Mouse (Mus musculus): ENCODE measurements around the gene Fanci.

Fanci gene

DNA sequence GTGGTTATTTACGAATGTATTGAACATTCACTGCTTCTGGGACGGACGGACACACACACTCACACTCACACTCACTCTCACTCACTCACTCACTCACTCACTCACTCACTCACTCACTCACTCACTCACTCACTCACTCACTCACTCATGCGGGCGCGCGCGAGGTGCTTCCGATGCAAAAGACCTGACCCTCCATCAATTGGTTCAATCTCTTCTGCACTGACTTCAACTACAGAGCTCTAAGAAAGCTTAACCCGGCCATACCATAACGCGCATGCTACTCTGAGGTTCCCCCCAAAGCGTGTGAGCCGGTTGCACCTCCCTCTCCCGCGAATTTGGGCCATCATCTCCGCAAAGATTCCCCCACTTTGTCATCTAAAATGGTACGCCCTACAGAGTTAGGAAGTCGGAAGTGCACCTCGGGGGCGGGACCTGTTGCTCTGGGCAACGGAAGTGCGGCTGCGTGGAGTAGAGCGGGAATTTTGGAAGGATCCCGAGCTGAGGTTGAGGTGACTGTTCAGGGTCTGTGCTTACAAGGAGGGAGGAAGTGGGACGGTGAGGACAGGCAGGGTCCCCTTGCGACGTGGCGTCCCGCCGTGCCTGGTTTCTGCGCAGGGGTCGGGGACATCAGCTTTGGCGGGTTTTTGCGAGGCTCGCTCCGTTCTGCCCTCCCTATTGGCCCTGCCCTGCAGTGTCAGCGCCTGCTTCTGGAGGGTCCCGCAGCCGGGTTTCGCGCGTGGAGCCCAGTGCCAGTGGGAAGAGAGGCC, at the start of gene Fanci:
TSS of gene Fanci (plus strand) at position 47 of the 767 bp plus-strand sequence.
- in situ Hi-C loops (cut with MseI, MboI): no loop called here

DNA sequence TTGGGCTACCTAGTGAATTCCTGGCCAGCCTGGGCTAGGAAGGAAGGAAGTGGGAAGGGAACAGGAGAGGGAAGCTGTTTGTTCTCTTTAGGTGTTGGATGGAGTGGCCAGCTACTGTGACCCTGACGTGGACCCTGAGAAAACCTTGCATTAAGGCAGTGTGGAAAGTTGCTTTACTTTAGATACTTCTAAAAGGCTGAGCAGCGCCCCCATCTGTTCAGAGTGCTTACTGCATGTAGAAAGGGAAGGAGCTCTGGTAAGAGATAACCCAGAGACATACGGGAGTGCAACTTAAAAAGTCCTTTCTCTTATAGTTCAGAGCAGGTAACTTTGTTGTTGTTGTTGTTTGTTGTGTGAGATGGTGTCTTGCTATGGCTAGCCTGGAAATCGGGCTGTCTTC, 45.8 kb upstream of the Fanci start:
- in situ Hi-C loops (cut with MseI, MboI): loop anchor here (5.0 to 25.0 kb wide), 2 partner anchors 99 to 409 kb away; no protein-coding TSS in a partner anchor

GRCm38 (mm10) chr7:79346555-79347075, 45.1 kb upstream of the Fanci start:
- in situ Hi-C loops (cut with MseI, MboI): loop anchor here (5.0 to 25.0 kb wide), 2 partner anchors 99 to 409 kb away; no protein-coding TSS in a partner anchor

DNA sequence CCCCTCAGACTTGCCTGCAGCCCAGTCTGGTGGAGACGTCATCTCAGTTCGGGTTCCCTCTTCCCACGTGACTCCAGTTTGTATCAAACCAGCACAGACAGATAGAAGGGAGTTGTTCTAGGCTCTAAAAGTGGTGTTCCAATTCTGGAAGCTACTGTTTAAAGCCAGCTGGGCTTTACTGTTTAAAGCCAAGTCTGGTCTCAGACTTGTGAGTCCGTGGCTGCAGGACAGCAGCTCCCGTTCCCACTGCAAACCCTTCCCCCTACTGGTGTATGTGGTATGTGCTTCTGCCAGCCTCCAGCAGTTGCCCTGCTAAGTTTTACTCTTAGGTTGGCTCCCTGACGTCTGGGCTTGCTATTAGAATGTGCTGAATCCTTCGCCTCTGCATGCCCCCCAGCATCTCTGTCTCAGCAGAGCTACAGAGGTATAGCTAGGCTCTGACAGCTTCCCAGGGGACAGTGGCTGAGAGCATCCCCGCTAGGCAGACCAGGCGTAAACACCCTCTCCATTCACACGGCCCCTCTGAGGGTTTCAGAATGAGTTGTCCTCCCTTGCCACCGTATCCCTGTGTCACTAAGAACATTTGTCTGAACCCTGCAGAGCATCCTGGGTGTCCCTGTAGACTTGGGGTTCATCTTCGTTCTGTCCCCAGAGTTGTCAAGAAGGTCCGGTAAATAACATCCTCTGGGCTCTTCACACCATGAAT, 44.5 kb upstream of the Fanci start:
- in situ Hi-C loops (cut with MseI, MboI): loop anchor here (5.0 to 25.0 kb wide), 2 partner anchors 100 to 410 kb away; no protein-coding TSS in a partner anchor

DNA sequence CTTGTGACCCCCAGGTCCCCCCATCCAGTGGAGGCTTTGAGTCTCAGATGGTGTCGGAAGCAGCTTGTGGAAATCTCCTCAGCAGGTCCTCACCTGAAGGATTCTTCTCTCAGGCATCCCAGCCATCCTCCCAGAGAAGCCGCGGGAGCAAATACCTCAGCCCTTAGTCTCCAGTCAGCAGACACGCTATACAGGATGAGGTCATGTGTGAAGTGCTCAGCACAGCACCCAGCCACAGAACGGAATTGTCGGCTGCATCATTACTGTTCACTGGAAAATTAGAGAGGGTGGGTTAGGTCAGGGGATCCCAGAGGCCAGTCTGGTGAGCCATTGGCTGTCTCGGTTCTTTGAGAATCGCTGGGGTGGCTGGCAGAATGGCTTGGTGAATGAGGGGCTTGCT, 42.9 kb upstream of the Fanci start:
- in situ Hi-C loops (cut with MseI, MboI): loop anchor here (5.0 to 25.0 kb wide), 2 partner anchors 102 to 412 kb away; no protein-coding TSS in a partner anchor

- in situ Hi-C loops (cut with MseI, MboI): loop anchor here (5.0 to 25.0 kb wide), 2 partner anchors 103 to 413 kb away; no protein-coding TSS in a partner anchor
These were observed 41.9 kb upstream of the Fanci start for GRCm38 (mm10) chr7:79349738-79350386.

DNA sequence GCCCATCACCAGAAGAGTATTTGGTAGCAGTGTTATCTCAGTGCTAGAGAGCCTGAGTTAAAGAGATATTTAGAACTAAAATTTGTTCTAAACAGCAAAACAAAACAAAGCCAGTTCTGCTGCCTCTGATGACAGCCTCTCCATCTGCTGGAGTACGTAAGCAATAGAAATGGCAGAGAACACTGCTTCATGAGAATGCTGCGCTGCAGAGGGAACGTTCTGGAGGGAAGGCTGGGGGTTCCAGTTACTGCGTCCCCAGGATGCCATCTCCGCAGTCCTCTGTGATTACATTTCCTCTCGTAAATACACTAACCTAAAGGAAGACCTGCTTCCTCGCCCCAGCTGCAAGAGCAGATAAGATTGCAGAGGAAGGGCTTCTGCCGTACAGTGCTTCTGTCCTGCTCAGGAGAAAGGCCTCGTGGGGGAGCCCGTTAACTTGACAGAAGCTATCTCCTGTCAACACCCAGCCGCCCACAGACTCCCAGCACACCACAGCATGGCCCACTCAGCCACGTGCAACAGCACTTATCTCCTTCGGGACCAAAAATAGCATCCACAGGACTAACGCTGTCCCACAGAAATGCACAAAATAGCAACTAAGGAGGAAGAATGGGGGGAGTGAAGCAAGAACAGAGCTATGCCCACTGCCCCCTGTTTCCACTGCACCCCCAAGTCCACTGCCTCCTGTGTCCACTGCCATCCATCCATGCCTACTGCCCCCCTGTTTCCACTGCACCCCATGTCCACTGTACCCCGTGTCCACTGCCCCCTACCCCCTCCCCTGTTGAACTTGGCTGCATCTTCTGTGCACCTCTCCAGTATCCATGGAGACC, 33.2 kb upstream of the Fanci start:
- in situ Hi-C loops (cut with MseI, MboI): no loop called here

GRCm38 (mm10) chr7:79359183-79359435, 32.6 kb upstream of the Fanci start:
- in situ Hi-C loops (cut with MseI, MboI): no loop called here

DNA sequence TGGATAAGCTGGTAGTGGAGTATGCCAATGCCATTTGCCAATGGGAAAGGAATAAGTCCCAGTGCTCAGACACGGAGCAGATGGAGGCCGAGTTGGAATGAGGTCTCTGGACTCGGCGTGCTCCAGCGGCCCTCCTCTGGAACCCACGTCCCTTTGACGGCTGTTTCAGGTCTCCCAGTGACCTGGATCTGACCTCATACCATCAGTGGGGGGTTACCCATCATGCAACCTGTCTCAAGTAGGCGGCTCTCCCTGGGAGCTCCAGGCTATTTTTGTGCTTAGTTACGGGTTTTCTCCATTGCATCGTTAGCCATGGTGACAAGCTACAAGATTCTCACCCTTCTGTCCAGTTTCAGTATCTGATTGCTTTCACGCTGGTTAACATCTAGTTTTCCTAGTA, 31.7 kb upstream of the Fanci start:
- in situ Hi-C loops (cut with MseI, MboI): no loop called here

- in situ Hi-C loops (cut with MseI, MboI): no loop called here
These were observed 29.5 kb upstream of the Fanci start for GRCm38 (mm10) chr7:79362208-79362607.

- in situ Hi-C loops (cut with MseI, MboI): no loop called here
These were observed 28.9 kb upstream of the Fanci start for GRCm38 (mm10) chr7:79362830-79363229.

GRCm38 (mm10) chr7:79363370-79364043, 28.2 kb upstream of the Fanci start:
- in situ Hi-C loops (cut with MseI, MboI): no loop called here

GRCm38 (mm10) chr7:79368664-79369063, 23.1 kb upstream of the Fanci start:
- in situ Hi-C loops (cut with MseI, MboI): no loop called here

GRCm38 (mm10) chr7:79369416-79369815, 22.3 kb upstream of the Fanci start:
- in situ Hi-C loops (cut with MseI, MboI): no loop called here

GRCm38 (mm10) chr7:79371321-79371879, 20.3 kb upstream of the Fanci start:
- in situ Hi-C loops (cut with MseI, MboI): no loop called here

- in situ Hi-C loops (cut with MseI, MboI): no loop called here
These were observed 17.7 kb upstream of the Fanci start for GRCm38 (mm10) chr7:79374017-79374416.

GRCm38 (mm10) chr7:79375594-79375993, 16.1 kb upstream of the Fanci start:
- in situ Hi-C loops (cut with MseI, MboI): no loop called here

DNA sequence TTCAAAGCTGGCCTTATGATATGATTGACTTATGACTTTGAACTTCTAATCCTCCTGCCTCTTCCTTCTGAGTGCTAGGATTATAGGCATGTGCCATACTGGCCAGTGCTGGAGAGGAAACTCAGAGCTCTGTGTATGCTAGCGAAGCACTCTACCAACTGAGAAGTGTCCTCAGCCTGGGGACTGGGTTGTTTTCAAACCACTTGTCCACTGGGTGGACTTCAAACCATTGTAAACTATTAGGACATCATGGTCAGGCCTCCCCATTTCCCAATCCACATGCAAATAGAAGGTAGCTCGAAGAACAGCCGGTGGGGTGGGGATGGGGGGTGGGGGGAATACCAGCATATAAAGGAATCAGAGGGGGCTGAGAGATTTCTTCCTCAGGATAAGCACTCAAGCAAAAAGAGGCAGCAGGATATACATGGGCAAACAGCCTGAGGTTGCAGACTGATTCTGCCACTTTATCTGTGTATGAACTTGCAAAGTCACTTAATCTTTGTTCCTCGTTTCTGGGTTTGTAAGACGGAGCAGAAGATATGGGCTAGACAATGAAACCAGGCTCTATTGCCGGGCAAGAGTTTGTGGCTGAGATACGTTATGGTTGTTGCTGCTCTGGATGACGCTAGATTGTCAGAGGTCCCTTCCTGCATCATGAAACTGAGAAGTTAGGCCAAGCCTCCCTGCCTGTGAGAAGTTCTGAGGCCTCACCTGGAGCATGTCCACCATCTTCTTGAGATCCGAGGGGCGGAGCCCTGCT, 15.0 kb upstream of the Fanci start:
- in situ Hi-C loops (cut with MseI, MboI): no loop called here

DNA sequence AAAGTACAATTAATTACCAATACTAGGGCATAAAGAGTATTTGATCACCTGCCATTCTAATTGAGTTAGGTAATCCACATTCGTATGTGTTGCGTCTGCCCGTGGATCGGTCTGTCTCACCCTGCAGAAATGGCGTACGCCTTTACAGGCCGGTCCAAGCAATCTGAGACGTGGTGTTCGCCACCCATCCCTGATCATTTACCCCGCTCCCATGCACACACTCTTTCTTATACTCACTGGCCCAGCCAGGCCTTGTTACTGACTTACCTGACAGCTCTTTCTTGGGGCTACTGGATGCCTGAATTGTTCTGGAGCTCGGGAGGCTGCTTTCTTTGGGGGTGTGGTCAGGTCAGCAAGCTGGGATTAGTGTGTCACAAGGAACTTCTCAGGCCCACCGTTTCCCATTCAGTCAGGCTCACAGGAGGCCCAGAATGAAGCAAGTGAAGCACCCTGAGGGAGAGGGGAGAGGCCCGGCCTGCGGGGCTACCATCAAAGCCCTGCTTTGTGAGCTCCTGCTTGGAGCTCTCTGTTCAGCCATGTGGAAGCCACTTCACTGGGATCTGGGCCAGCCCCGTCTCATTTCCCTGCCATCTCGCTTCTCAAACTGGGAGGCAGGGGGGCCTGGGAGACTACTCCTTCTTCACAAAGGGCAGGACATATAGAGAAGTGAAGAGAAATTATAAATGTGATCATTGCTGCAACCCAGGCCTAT, 5.2 kb upstream of the Fanci start, which contains the start of gene Rlbp1:
TSS of gene Rlbp1 (minus strand) at position 627 of the 712 bp plus-strand sequence.
- in situ Hi-C loops (cut with MseI, MboI): no loop called here

Measured in mouse trophoblast stem cell (cell line).